Mouse (Mus musculus) heart, adult 2 months (tissue): ENCODE measurements around the gene Tmem179b. TPM values are rescaled to one million over a fixed set of nuclear protein-coding genes. Genes with fewer than 3 reads are reported as not detected.

Source experiments
- DNase-seq, 2 experiments: peaks; one replicate each; pipeline ENCODE4 v3.0.0; 2021
- H3K27ac ChIP-seq: fragments of 200-600 bp; 2 replicates; pipeline ENCODE4 v1.8.1; 2022
- H3K27me3 ChIP-seq: fragments of 200-500 bp; 2 replicates; pipeline ENCODE4 v1.6.1; 2012; ENCODE audit warnings: mild to moderate bottlenecking, low read length, inconsistent platforms, mixed read lengths; ENCODE audit not compliant: control insufficient read depth, insufficient read depth
- H3K36me3 ChIP-seq: fragments of 200-500 bp; 2 replicates; pipeline ENCODE4 v1.6.1; 2012; ENCODE audit warnings: low read length, inconsistent platforms; ENCODE audit not compliant: control insufficient read depth, insufficient read depth
- H3K4me1 ChIP-seq: fragments of 200-500 bp; 2 replicates; pipeline ENCODE4 v1.6.1; 2011; ENCODE audit warnings: low read length; ENCODE audit not compliant: control insufficient read depth, insufficient read depth
- H3K4me3 ChIP-seq: fragments of 200-600 bp; 2 replicates; pipeline ENCODE4 v1.8.1; 2022
- H3K79me2 ChIP-seq: fragments of 200-500 bp; replicated peaks from 2 replicates; pipeline ENCODE4 v1.6.1; 2012; ENCODE audit warnings: mild to moderate bottlenecking, inconsistent platforms, low read length, moderate library complexity, mixed read lengths; ENCODE audit not compliant: control insufficient read depth, insufficient read depth
- H3K9ac ChIP-seq: fragments of 200-500 bp; 2 replicates; pipeline ENCODE4 v1.6.1; 2012; ENCODE audit warnings: low read depth, mild to moderate bottlenecking, control low read depth, inconsistent platforms, low read length, mixed read lengths
- CTCF ChIP-seq: fragments of 200-600 bp; IDR thresholded peaks from 2 replicates; pipeline ENCODE4 v1.8.1; 2022; ENCODE audit warnings: antibody characterized with exemption, mild to moderate bottlenecking, moderate library complexity
- EP300 ChIP-seq: fragments of 200-500 bp; IDR thresholded peaks from 2 replicates; pipeline ENCODE4 v1.6.1; 2011; ENCODE audit warnings: low read depth, low read length, control low read depth; ENCODE audit not compliant: insufficient read depth
- POLR2A ChIP-seq: fragments of 200-500 bp; IDR thresholded peaks from 2 replicates; pipeline ENCODE4 v1.6.1; 2011; ENCODE audit warnings: mild to moderate bottlenecking, low read depth, low read length, control low read depth; ENCODE audit not compliant: insufficient read depth
- WGBS: fragments of 180-500 bp; shearing (Covaris S2); methylation state at CpG from one replicate; pipeline ENCODE4 v1.1.7; 2018; 5-methylcytosine and 5-hydroxymethylcytosine counted together
- intact Hi-C: fragments of 180-260 bp; cut with DNase I; formaldehyde crosslinking; loops from one replicate; pipeline ENCODE4 v1.15.1; 2025
- microRNA-seq, 2 experiments: library from miRNA; unstranded; fragments of <30 nt; microRNA quantifications; one replicate each; pipeline ENCODE4 v1.2.0; 2021
- polyA plus RNA-seq: library from polyadenylated mRNA; depleted of rRNA; stranded (reverse); fragments of >200 nt; gene quantifications from 2 replicates; pipeline ENCODE4 v1.2.3, GENCODE M21; 2012; rRNA removed
- total RNA-seq, 2 experiments: library from RNA; stranded (reverse); gene quantifications; 2 replicates each; pipeline ENCODE4 v1.2.3; 2021

Gene Tmem179b
- total and polyA plus RNA-seq, 3 experiments: 14.8 to 44.5 (median 17.1) TPM

DNA sequence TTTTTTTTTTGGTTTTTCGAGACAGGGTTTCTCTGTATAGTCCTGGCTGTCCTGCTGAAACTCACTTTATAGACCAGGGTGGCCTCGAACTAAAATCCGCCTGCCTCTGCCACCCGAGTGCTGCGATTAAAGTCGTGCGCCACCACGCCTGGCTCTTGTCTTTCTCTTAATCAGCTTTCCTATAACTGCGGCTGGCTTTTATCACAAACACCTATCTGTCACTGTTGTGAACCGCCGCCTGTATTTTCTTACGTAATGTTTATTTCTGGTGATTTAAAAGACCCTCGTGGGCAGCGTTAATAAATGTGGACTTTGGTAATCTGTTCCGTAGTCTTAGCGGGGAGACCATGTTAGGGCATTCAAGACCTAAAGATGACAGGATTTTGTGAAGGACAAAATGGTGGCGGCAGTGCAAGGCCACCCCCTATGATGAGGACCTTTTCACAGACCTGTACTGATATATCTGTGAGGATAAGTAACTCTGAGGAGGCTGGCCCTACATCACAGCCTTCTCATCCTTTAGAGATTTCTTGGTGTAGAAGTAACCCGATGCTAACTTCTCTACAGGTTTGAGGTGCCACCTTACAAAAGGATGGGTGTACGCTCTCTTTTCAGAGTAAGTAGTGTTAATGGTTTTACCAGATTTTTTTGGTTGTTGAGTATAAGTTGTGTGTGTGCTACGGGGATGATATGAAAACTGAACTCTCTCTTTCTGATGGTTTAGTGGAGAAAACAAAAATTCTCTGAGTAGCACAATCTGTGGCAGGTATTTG lies 50.5 kb downstream of the Tmem179b start:
- peak in 1 of 2 experiments; percentile 35 for DNase-seq
- intact Hi-C loops: loop anchor here (1.0 to 5.0 kb wide), 3 partner anchors 10 to 94 kb away; partner anchors contain the start of genes Ttc9c and Zbtb3
- no peak for TF ChIP-seq POLR2A

DNA sequence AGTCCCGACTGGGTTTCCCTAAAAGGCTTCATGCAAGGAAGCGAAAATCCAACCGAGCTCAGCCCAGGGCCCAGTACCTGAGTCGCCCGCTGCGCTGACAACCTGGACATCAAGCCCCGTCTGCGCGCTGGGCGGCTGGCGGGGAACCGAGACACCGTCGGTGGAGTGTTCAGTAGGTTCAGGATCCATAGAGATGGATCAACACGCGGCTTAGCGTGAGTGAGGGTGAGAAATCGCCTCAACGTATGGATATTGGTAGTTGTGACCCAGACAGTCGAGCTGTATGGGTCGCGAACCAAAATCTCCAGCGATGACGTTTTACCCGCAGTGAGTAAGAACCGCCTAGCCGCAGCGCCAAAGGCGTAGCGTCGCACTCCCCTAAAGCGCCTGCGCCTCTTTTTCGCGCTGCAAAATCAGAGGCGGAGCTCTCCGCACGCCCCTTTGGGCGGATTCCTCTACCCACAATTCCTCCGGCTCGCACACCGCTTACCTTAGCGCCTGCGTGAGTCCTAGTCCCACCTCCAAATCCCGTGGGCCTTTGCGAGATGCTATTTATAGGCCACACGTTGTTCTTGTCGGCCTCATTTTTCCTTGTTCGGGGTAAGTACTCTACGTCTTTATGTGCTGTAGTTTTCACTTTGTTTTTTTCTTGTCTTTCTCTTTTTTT lies 51.2 kb downstream of the Tmem179b start, which contains the start of gene Slc3a2:
Gene Slc3a2 (minus strand): TSS at position 463 of the 667 bp plus-strand sequence.
- peak; percentile 95 to 98 for DNase-seq
- intact Hi-C loops: loop anchor here (1.0 to 5.0 kb wide), 3 partner anchors 10 to 94 kb away; partner anchors contain the start of genes Ttc9c and Zbtb3
- Histone ChIP-seq H3K27ac (peak within 1 kb of the TSS; percentile 95), H3K79me2 (no peaks in the 10 kb centered on the region; the same call in 1 of the 2 replicates), H3K27me3 (no peaks in the 10 kb centered on the region), H3K9ac (peak within 1 kb of the TSS; percentile 91), H3K36me3 (peaks cover 31% of the 10 kb centered on the region), H3K4me3 (peak within 1 kb of the TSS; percentile 80), H3K4me1 (peaks cover 2% of the 10 kb centered on the region)
- under 1% methylated on average over 50 of the region's 50 CpGs for WGBS
- TF ChIP-seq CTCF (no peak), EP300 (peak; percentile 70; the same call in 1 of the 2 replicates), POLR2A (peak; percentile 96)

More for the DNA sequence above, 50.5 kb downstream of the Tmem179b start:
- Histone ChIP-seq H3K36me3 (peaks cover 31% of the 10 kb centered on the region), H3K4me3 (peak overlapping the region; percentile 58), H3K4me1 (peaks cover 2% of the 10 kb centered on the region), H3K9ac (peak overlapping the region; percentile 82), H3K27ac (peak overlapping the region; percentile 79), H3K27me3 (no peaks in the 10 kb centered on the region), H3K79me2 (no peaks in the 10 kb centered on the region; the same call in 1 of the 2 replicates)
- 1% methylated on average over 20 of the region's 20 CpGs for WGBS

- peak overlapping the region; percentile 91 for H3K9ac ChIP-seq
- peaks cover 31% of the 10 kb centered on the region for H3K36me3 ChIP-seq
- intact Hi-C loops: loop anchor here (5.0 kb wide), 2 partner anchors 80 to 95 kb away; partner anchors contain the start of genes Ttc9c and Zbtb3
- no peak for DNase-seq
- H3K4me3 ChIP-seq: peak overlapping the region; percentile 80
- peaks cover 2% of the 10 kb centered on the region for H3K4me1 ChIP-seq
- H3K79me2 ChIP-seq: no peaks in the 10 kb centered on the region; the same call in 1 of the 2 replicates
- TF ChIP-seq EP300 (no peak), CTCF (no peak), POLR2A (no peak)
- no peaks in the 10 kb centered on the region for H3K27me3 ChIP-seq
- H3K27ac ChIP-seq: peak overlapping the region; percentile 95
- WGBS: under 1% methylated on average over 5 of the region's 5 CpGs
These were observed 51.7 kb downstream of the Tmem179b start for GRCm38 (mm10) chr19:8722559-8722906.

Small RNA genes within 50 kb of the gene (microRNA-seq; reads per million reads assigned to microRNA genes)
- 0 reads per million in 2 experiments for gene Mir6992

Other genes with a start within 250 kb of the Tmem179b start
Only the 30 nearest of the 33 such genes appear.
- gene Slc22a6, start 156.4 kb downstream of the Tmem179b start, total RNA-seq: not detected
- gene Slc22a6, start 156.4 kb downstream of the Tmem179b start, polyA plus RNA-seq: not detected in 2 replicates
- gene Chrm1, start 110.7 kb downstream of the Tmem179b start, total RNA-seq: not detected
- 0.09 and 0.21 TPM in 2 replicates for gene Chrm1, start 110.7 kb downstream of the Tmem179b start, polyA plus RNA-seq
- 10 to 100 TPM; 41.0 to 42.2 TPM for gene Slc3a2, start 51.1 kb downstream of the Tmem179b start, total RNA-seq
- gene Slc3a2, start 51.1 kb downstream of the Tmem179b start, polyA plus RNA-seq: 60.9 and 61.1 TPM in 2 replicates
- 10 to 100 TPM; 18.7 to 19.2 TPM for gene Wdr74, start 38.6 kb downstream of the Tmem179b start, total RNA-seq
- 15.7 and 18.2 TPM in 2 replicates for gene Wdr74, start 38.6 kb downstream of the Tmem179b start, polyA plus RNA-seq
- under 1 TPM in 1 of 2 experiments, not detected in 1; 0.57 TPM for gene 1700092M07Rik, start 33.7 kb downstream of the Tmem179b start, total RNA-seq
- 0.62 and 1.3 TPM in 2 replicates for gene 1700092M07Rik, start 33.7 kb downstream of the Tmem179b start, polyA plus RNA-seq
- 10 to 100 TPM; 23.8 to 25.3 TPM for gene Stx5a, start 33.1 kb downstream of the Tmem179b start, total RNA-seq
- gene Stx5a, start 33.1 kb downstream of the Tmem179b start, polyA plus RNA-seq: 33.4 and 49.3 TPM in 2 replicates
- 10 to 100 TPM; 35.5 to 41.8 TPM for gene Nxf1, start 17.4 kb downstream of the Tmem179b start, total RNA-seq
- 66.5 and 93.2 TPM in 2 replicates for gene Nxf1, start 17.4 kb downstream of the Tmem179b start, polyA plus RNA-seq
- 100 to 1,000 TPM; 108 to 130 TPM for gene Tmem223, start 3.5 kb downstream of the Tmem179b start, total RNA-seq
- 212 and 233 TPM in 2 replicates for gene Tmem223, start 3.5 kb downstream of the Tmem179b start, polyA plus RNA-seq
- 1 to 10 TPM; 7.8 to 9.1 TPM for gene Taf6l, start 11.9 kb upstream of the Tmem179b start, total RNA-seq
- 6.0 and 6.2 TPM in 2 replicates for gene Taf6l, start 11.9 kb upstream of the Tmem179b start, polyA plus RNA-seq
- gene Polr2g, start 24.1 kb upstream of the Tmem179b start, total RNA-seq: 10 to 100 TPM; 53.4 to 56.3 TPM
- 55.1 and 84.1 TPM in 2 replicates for gene Polr2g, start 24.1 kb upstream of the Tmem179b start, polyA plus RNA-seq
- 1 to 10 TPM; 1.4 to 1.5 TPM for gene Zbtb3, start 28.1 kb upstream of the Tmem179b start, total RNA-seq
- gene Zbtb3, start 28.1 kb upstream of the Tmem179b start, polyA plus RNA-seq: 2.0 and 2.5 TPM in 2 replicates
- 10 to 100 TPM; 14.1 TPM for gene Ttc9c, start 44.9 kb upstream of the Tmem179b start, total RNA-seq
- 9.5 and 17.8 TPM in 2 replicates for gene Ttc9c, start 44.9 kb upstream of the Tmem179b start, polyA plus RNA-seq
- 10 to 100 TPM; 44.7 to 47.5 TPM for gene Hnrnpul2, start 45.5 kb upstream of the Tmem179b start, total RNA-seq
- gene Hnrnpul2, start 45.5 kb upstream of the Tmem179b start, polyA plus RNA-seq: 12.4 and 23.2 TPM in 2 replicates
- gene AC129217.1, start 55.3 kb upstream of the Tmem179b start, total RNA-seq: not detected
- not detected in 2 replicates for gene AC129217.1, start 55.3 kb upstream of the Tmem179b start, polyA plus RNA-seq
- 10 to 100 TPM; 22.6 to 23.5 TPM for gene Bscl2, start 63.0 kb upstream of the Tmem179b start, total RNA-seq
- gene Bscl2, start 63.0 kb upstream of the Tmem179b start, polyA plus RNA-seq: 52.3 and 67.7 TPM in 2 replicates
- not detected for gene Gng3, start 64.7 kb upstream of the Tmem179b start, total RNA-seq
- 0.23 and 0.35 TPM in 2 replicates for gene Gng3, start 64.7 kb upstream of the Tmem179b start, polyA plus RNA-seq
- gene Lrrn4cl, start 76.3 kb upstream of the Tmem179b start, total RNA-seq: 1 to 10 TPM; 2.6 to 3.7 TPM
- 3.8 and 5.7 TPM in 2 replicates for gene Lrrn4cl, start 76.3 kb upstream of the Tmem179b start, polyA plus RNA-seq
- gene Ubxn1, start 97.0 kb upstream of the Tmem179b start, total RNA-seq: 100 to 1,000 TPM; 108 to 135 TPM
- gene Ubxn1, start 97.0 kb upstream of the Tmem179b start, polyA plus RNA-seq: 60.7 and 62.2 TPM in 2 replicates
- gene Uqcc3, start 106.5 kb upstream of the Tmem179b start, total RNA-seq: 10 to 100 TPM; 49.9 to 56.5 TPM
- 43.7 and 48.6 TPM in 2 replicates for gene Uqcc3, start 106.5 kb upstream of the Tmem179b start, polyA plus RNA-seq
- 1 to 10 TPM; 4.2 to 5.2 TPM for gene Lbhd1, start 109.3 kb upstream of the Tmem179b start, total RNA-seq
- 1.1 and 1.3 TPM in 2 replicates for gene Lbhd1, start 109.3 kb upstream of the Tmem179b start, polyA plus RNA-seq
- not detected for gene Gm49403, start 109.5 kb upstream of the Tmem179b start, total RNA-seq
- gene Gm49403, start 109.5 kb upstream of the Tmem179b start, polyA plus RNA-seq: not detected in 2 replicates
- 10 to 100 TPM; 15.6 to 21.0 TPM for gene 1810009A15Rik, start 114.4 kb upstream of the Tmem179b start, total RNA-seq
- 10.1 and 10.5 TPM in 2 replicates for gene 1810009A15Rik, start 114.4 kb upstream of the Tmem179b start, polyA plus RNA-seq
- gene Gm49416, start 114.5 kb upstream of the Tmem179b start, total RNA-seq: 1 to 10 TPM in 1 of 2 experiments, under 1 TPM in 1; 0.57 to 3.2 TPM
- gene Gm49416, start 114.5 kb upstream of the Tmem179b start, polyA plus RNA-seq: 1.2 and 1.3 TPM in 2 replicates
- 10 to 100 TPM; 10.6 to 12.6 TPM for gene Ints5, start 118.5 kb upstream of the Tmem179b start, total RNA-seq
- gene Ints5, start 118.5 kb upstream of the Tmem179b start, polyA plus RNA-seq: 10.8 and 13.5 TPM in 2 replicates
- gene Ganab, start 123.6 kb upstream of the Tmem179b start, total RNA-seq: 10 to 100 TPM; 50.3 to 52.5 TPM
- gene Ganab, start 123.6 kb upstream of the Tmem179b start, polyA plus RNA-seq: 54.5 and 90.0 TPM in 2 replicates
- 10 to 100 TPM; 35.4 to 42.3 TPM for gene B3gat3, start 145.9 kb upstream of the Tmem179b start, total RNA-seq
- gene B3gat3, start 145.9 kb upstream of the Tmem179b start, polyA plus RNA-seq: 59.4 and 61.2 TPM in 2 replicates
- 10 to 100 TPM; 21.8 to 23.1 TPM for gene Rom1, start 154.9 kb upstream of the Tmem179b start, total RNA-seq
- 24.9 and 30.7 TPM in 2 replicates for gene Rom1, start 154.9 kb upstream of the Tmem179b start, polyA plus RNA-seq
- gene Eml3, start 155.1 kb upstream of the Tmem179b start, total RNA-seq: 1 to 10 TPM; 7.0 to 9.7 TPM
- gene Eml3, start 155.1 kb upstream of the Tmem179b start, polyA plus RNA-seq: 17.6 and 18.4 TPM in 2 replicates
- gene Mta2, start 167.4 kb upstream of the Tmem179b start, total RNA-seq: 10 to 100 TPM; 29.0 to 32.1 TPM
- 13.1 and 15.6 TPM in 2 replicates for gene Mta2, start 167.4 kb upstream of the Tmem179b start, polyA plus RNA-seq
- gene Tut1, start 179.4 kb upstream of the Tmem179b start, total RNA-seq: 1 to 10 TPM; 8.5 to 9.4 TPM
- 7.2 and 10.6 TPM in 2 replicates for gene Tut1, start 179.4 kb upstream of the Tmem179b start, polyA plus RNA-seq